Mouse (Mus musculus) Patski (cell line): Measurements from ENCODE around the gene Pvalb. TPM values are rescaled to one million over a fixed set of nuclear protein-coding genes. Genes with fewer than 3 reads are reported as not detected.

Experiments used
- ATAC-seq: fragments of 100-300 bp; one replicate; pipeline ENCODE4 v1.8.0; 2021
- CTCF ChIA-PET: fragments of 350-600 bp; sonication (Branson Sonifier 250); formaldehyde crosslinking; loops from one replicate; lab custom pipeline; 2022; ENCODE audit warnings: inconsistent platforms; lab: Charles Lee
- POLR2A ChIA-PET: fragments of 350-600 bp; sonication (Branson Sonifier 250); formaldehyde crosslinking; loops from one replicate; lab custom pipeline; 2022; ENCODE audit warnings: antibody characterized with exemption, inconsistent platforms; lab: Charles Lee
- DNase-seq: peaks from one replicate; pipeline ENCODE4 v3.0.0-alpha.2; 2011; ENCODE audit warnings: low read depth, low spot score
- H3K27me3 ChIP-seq: fragments of 371-371 bp; one replicate; pipeline ENCODE4 v1.5.1; 2021
- CTCF ChIP-seq: fragments of 100-300 bp; IDR thresholded peaks from one replicate; pipeline ENCODE4 v1.5.1; 2021
- in situ Hi-C: fragments of 300-500 bp; cut with MboI; formaldehyde crosslinking; loops from 3 replicates; pipeline ENCODE4 v1.11.1; 2018; ENCODE audit warnings: low pct_unique_long_range_greater_than_20kb, mixed read lengths
- polyA plus RNA-seq: library from polyadenylated mRNA; unstranded; gene quantifications from one replicate; pipeline ENCODE4 v1.2.3, GENCODE M21; 2021

Pvalb gene
- not detected for polyA plus RNA-seq

DNA sequence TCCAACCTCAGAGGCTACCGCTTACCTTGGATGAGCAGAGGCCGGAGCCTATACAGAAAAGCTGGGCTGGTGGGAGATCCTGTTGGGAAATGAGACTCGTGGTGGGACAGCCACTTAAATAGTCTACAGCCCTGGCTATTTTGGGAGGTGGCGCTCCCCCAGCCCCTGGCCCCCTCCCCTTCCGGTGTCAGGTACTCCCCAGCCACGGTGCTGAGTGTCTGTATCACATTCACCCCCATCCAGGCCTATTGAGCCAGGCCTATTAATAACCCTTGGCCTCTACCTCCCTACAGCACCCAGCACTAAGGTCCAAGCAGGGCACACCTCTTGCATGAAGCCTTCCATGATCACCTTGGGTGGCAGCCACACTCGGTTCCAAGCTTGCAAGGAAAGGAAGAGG, at the start of gene Pvalb:
TSS of gene Pvalb (minus strand) at position 89 of the 400 bp plus-strand sequence.
- ChIA-PET POLR2A (no interaction called here), CTCF (interaction anchor here (0.8 to 2.3 kb wide), 3 partner anchors 12 to 27 kb away, joined by 3 to 13 read pairs (median 3); no protein-coding TSS in a partner anchor)
- no peak for TF ChIP-seq CTCF
- DNase-seq (no peak), ATAC-seq (no peak)
- peaks cover 55% of the 10 kb centered on the region for H3K27me3 ChIP-seq
- in situ Hi-C loops = no loop called here

DNA sequence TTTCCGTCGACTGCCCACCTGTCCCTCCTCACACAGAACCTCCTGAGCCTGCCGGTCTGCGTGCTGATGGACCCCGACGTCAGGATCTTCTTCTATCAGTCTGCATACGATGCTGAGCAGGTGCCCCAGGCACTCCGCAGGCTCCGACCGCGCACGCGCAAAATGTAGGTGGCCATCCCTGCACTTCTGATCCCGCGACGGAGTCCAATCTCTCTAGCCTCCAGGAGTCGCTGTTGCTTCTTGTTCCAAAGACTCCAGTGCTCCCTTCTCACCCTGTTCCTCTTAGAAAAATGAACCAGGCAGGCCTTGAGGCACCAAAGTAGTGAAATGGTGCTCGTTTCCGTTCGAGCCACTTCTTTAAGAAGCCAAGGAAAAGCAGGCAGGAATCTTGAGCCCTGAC, 48.6 kb upstream of the Pvalb start:
- peaks cover 19% of the 10 kb centered on the region for H3K27me3 ChIP-seq
- ATAC-seq = no peak
- no peak for TF ChIP-seq CTCF
- ChIA-PET CTCF (interaction anchor here (1.0 to 1.2 kb wide), 2 partner anchors 15 to 89 kb away, joined by 3 read pairs; no protein-coding TSS in a partner anchor), POLR2A (no interaction called here)
- DNase-seq = no peak
- in situ Hi-C loops = loop anchor here (5.0 to 10.0 kb wide), 3 partner anchors 83 to 300 kb away; no protein-coding TSS in a partner anchor

DNA sequence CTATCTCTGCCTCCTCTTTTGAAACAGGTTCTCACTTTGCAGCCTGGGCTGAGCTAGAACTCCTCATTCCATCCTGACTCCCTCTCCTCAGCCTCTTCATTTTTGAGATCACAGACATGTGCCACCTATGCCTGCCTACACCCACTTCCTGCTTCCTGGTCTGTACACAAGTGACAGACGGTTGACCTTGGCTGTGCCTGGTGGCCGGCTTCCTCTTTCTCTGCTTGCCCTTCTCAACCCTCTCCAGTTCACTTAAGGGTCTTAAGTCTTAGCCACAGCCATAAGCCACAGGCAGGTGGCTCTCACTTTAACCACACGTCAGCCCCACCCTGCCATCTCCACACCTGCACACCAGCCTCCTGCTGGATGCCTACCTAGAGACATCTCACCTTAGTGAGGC, 42.2 kb upstream of the Pvalb start:
- DNase-seq (no peak), ATAC-seq (no peak)
- in situ Hi-C loops = loop anchor here (5.0 kb wide), 1 partner anchor 66 kb away; no protein-coding TSS in a partner anchor
- ChIA-PET CTCF (interaction anchor here (0.8 kb wide), 1 partner anchor 9 kb away, joined by 3 read pairs; no protein-coding TSS in a partner anchor), POLR2A (no interaction called here)
- TF ChIP-seq CTCF = no peak
- peaks cover 15% of the 10 kb centered on the region for H3K27me3 ChIP-seq

DNA sequence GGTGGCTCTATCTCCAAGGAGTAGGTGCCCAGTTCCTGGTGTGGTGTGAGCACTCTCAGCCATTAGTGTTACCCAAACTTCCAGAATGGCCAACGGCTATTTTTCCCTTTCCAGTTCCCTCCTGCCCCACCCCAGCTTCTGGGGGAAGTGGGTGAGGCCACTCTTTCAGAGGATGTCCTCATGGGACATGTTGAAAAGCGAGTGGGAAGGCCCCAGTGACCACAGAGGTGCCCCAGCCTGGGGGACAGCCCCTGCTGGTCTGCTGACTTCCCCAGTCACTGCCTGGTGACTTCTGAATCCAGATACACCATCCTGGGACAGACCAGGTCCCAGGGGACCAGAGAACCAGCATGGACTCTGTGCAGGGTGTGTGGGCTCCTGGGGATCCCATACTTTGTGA, 41.5 kb upstream of the Pvalb start:
- in situ Hi-C loops = loop anchor here (5.0 kb wide), 1 partner anchor 65 kb away; no protein-coding TSS in a partner anchor
- ChIA-PET CTCF (interaction anchor here (0.8 kb wide), 1 partner anchor 9 kb away, joined by 4 read pairs; no protein-coding TSS in a partner anchor), POLR2A (interaction anchor here (0.6 kb wide), 1 partner anchor 314 kb away, joined by 3 read pairs; no protein-coding TSS in a partner anchor)
- H3K27me3 ChIP-seq = peaks cover 15% of the 10 kb centered on the region
- no peak for TF ChIP-seq CTCF
- ATAC-seq (no peak), DNase-seq (no peak)

DNA sequence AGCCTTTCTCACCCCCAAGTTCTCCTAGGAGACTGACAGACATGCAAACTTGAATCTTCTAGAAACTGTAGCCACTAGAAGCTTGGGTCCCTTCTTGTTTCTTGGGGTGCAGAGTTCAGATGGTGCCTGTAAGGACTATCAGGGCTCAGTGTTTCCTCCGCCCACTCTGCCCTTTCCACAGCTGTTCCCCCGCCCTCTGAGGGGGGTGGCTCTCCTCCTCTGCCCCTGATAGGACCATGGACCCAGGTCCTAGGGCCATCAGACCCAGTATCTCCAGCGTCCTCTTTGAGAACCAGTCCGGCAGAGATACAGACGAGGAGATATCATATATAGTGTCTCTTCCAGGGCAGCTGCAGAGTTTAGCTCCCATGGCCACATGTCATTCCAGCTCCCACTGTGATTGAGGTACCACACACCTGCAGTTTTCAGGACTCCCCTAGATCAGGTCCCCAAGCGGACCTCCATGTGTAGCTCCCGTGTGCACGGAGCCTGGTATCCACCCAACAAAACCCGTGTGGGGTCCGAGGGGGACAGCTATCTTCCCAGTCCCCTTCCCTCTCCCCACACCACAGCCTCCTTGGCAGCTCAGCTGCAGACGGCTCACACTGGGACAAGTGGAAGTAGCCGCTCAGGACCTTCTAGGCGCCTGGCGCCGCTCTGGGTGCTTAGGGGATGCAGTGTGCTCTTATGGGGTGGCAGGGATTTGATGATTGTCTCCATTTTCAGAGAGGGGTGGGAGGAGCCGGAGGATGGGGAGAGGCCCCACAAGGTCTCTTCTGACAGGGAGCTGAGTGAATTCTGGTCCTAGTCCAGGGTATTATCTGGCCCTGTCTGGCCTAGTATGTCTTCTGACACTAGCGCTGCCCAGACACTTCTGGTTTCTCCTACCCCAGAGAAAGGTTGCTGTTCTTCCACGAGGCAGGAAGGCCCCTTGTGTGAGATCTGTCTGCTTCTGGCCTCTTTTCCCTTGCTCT, 40.2 kb upstream of the Pvalb start:
- ChIA-PET CTCF (no interaction called here), POLR2A (no interaction called here)
- ATAC-seq = no peak
- DNase-seq = no peak
- no peak for TF ChIP-seq CTCF
- in situ Hi-C loops = loop anchor here (5.0 kb wide), 1 partner anchor 64 kb away; no protein-coding TSS in a partner anchor
- peaks cover 15% of the 10 kb centered on the region for H3K27me3 ChIP-seq

DNA sequence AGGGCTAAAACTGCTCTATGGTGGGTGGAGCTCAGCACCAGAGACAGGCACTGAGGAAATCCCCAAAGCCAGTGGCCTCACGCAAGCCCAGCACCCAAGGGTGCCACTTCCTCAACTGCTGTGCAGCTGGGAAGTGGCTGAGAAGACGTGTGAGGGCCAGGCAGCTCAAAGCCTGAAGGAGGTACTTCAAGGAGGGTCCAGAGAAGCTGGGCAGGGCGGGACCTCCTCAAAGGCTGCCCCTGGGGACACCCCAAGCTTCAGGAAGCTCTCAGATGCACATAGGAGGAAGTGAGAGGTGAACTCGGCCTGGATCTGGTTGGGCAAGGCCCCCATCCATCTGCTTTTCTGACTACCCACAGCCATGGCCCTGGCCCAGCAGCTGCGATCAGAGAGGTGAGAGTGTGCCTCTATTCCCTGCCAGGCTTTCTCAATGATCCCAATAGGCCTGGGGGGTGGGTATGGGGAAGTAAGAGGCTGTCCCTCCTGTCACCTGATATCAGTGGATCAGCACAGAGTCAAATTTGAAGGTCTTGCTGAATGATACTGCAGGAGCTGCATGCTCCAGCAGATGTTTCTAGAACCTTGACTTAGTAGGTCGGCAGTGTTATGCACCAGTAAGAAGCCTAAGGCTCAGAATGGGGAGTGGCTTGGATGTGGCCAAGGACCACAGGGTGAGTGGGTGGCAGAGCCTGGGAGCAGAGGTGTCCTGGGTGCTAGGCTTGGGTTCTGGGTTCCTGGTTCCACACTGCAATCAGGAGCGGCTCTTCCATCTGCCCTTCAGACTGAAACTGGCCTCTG, 38.7 kb upstream of the Pvalb start, which contains the start of gene Ncf4:
TSS of gene Ncf4 (plus strand) at position 107 of the 798 bp plus-strand sequence.
- ATAC-seq (no peak), DNase-seq (no peak)
- TF ChIP-seq CTCF = no peak
- CTCF ChIA-PET = no interaction called here
- H3K27me3 ChIP-seq = peaks cover 12% of the 10 kb centered on the region
- POLR2A ChIA-PET = no interaction called here
- in situ Hi-C loops = loop anchor here (5.0 kb wide), 1 partner anchor 63 kb away; no protein-coding TSS in a partner anchor

DNA sequence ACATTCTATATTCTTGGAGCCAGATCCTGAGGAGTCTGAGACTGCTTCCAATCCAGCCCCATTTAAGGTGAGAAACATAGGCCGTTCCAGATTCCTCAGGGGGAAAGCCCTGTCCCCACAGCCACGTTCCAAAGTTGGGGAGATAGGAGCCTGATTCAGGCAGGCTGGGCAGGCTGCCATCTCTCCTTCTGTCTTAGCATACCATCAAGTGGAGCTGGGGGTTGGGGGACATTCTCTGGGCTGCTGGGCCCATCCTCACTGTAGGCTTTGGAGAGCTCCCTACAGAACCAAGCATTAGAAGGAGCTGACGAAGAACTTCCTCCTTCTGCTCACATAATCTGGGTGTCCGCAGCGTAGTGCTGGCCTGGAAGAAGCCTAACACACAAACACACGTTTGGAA, 37.6 kb upstream of the Pvalb start:
- POLR2A ChIA-PET = no interaction called here
- in situ Hi-C loops = no loop called here
- DNase-seq = no peak
- CTCF ChIA-PET = no interaction called here
- H3K27me3 ChIP-seq = peaks cover 12% of the 10 kb centered on the region
- no peak for ATAC-seq
- TF ChIP-seq CTCF = no peak

DNA sequence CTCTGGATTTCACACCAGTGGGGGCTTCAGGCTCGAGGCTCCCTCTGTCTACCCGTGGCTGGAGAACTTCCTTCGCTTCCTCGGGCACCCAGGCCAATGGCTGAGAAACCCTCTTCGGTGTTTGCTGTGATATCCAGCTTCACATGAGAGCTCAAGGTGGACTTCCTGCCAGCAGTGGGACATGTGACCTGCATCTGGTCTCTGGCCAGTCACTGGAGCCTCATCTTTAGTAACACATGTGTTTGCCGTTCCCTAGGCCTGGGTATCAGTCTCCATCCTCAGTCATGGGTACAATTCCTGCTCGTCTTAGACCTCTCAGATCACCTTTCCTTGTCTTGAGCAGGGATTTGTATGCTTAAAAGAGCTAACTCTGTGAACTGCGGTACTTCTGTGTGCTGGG, 36.9 kb upstream of the Pvalb start:
- ChIA-PET CTCF (no interaction called here), POLR2A (no interaction called here)
- ATAC-seq = no peak
- no peak for DNase-seq
- H3K27me3 ChIP-seq = peaks cover 12% of the 10 kb centered on the region
- in situ Hi-C loops = no loop called here
- TF ChIP-seq CTCF = no peak

DNA sequence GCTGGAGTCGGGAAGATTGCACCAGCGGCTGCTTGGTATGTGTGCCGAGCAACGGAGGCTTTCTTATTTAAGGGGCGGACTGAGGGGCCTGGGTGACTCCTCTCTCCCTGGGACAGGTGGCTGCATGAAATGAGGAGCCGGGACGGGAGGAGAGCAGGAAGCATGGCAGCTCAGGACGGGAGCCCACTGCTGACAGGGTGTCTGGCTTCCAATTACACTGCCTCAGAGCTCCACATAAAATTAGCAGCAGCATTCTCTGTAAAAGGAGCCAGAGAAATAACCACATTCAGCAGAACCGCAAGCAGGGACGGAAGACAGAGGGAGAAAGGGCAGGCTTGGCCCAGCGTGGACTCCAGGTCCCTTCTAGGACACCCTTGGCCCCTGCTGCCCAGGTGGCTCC, 35.1 kb upstream of the Pvalb start:
- no peak for TF ChIP-seq CTCF
- ATAC-seq (no peak), DNase-seq (no peak)
- H3K27me3 ChIP-seq = peaks cover 12% of the 10 kb centered on the region
- in situ Hi-C loops = no loop called here
- ChIA-PET CTCF (no interaction called here), POLR2A (no interaction called here)
